Mouse (Mus musculus) olfactory bulb, adult 2 months (tissue): ENCODE data around the gene Il1f10. TPM values are rescaled to one million over a fixed set of nuclear protein-coding genes. Genes with fewer than 3 reads are reported as not detected.

Source experiments
- H3K27ac ChIP-seq: fragments of 200-500 bp; 2 replicates; pipeline ENCODE4 v1.5.1; 2012; ENCODE audit warnings: low read depth, low read length; ENCODE audit not compliant: insufficient read depth
- H3K4me1 ChIP-seq: fragments of 200-500 bp; 2 replicates; pipeline ENCODE4 v1.6.1; 2012; ENCODE audit warnings: low read length; ENCODE audit not compliant: control insufficient read depth, insufficient read depth
- H3K4me3 ChIP-seq: fragments of 200-500 bp; 2 replicates; pipeline ENCODE4 v1.5.1; 2012; ENCODE audit warnings: mild to moderate bottlenecking, low read depth, low read length, moderate library complexity; ENCODE audit not compliant: insufficient read depth
- CTCF ChIP-seq: fragments of 200-500 bp; IDR thresholded peaks from 2 replicates; pipeline ENCODE4 v1.5.1; 2012; ENCODE audit warnings: low read depth, mild to moderate bottlenecking, low read length, moderate library complexity; ENCODE audit not compliant: insufficient read depth
- POLR2A ChIP-seq: fragments of 200-500 bp; IDR thresholded peaks from 2 replicates; pipeline ENCODE4 v1.6.1; 2012; ENCODE audit warnings: mild to moderate bottlenecking, low read depth, low read length, moderate library complexity; ENCODE audit not compliant: insufficient read depth
- WGBS: fragments of 180-500 bp; shearing (Covaris S2); methylation state at CpG from one replicate; pipeline ENCODE4 v1.1.7; 2018; 5-methylcytosine and 5-hydroxymethylcytosine counted together
- polyA plus RNA-seq: library from polyadenylated mRNA; stranded (reverse); fragments of >200 nt; gene quantifications from 2 replicates; pipeline ENCODE4 v1.2.4, GENCODE M21; 2012; ENCODE audit warnings: low replicate concordance; ENCODE audit not compliant: missing spikeins, insufficient read depth, insufficient read length

The Il1f10 gene
- not detected in 2 replicates for polyA plus RNA-seq

- no peak within 1 kb of the TSS for H3K27ac ChIP-seq
- no peaks in the 10 kb centered on the region for H3K4me1 ChIP-seq
- H3K4me3 ChIP-seq = no peak within 1 kb of the TSS
- TF ChIP-seq POLR2A (no peak), CTCF (no peak)
- 86% methylated on average over 5 of the region's 5 CpGs for WGBS
Measured at GRCm38 (mm10) chr2:24290896-24291295, at the start of gene Il1f10. TSS of gene Il1f10 (plus strand) at chr2:24291196.

DNA sequence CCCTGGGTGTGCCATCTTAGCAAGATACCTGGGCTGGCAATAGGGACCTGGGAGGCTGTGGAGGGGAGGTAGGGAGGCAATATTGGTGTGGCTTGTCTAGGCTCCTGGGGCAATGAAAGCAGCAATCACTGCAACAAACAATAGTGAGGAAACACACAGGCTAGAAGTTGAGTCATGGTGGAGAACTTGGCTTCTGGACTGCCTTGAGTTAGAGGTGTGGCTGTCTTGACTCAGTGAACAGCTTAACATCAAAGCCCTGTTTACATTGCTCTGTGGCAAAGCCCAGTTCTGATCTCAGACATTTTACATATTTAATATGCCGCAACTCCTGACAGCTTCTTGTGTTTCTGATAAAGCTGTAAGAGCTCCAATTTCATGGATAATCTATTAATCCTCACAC, 23.5 kb upstream of the Il1f10 start:
- TF ChIP-seq POLR2A (no peak), CTCF (no peak)
- Histone ChIP-seq H3K27ac (no peak overlapping the region), H3K4me1 (no peaks in the 10 kb centered on the region), H3K4me3 (no peak overlapping the region)
- WGBS = 97% methylated on average over 1 of the region's 1 CpGs

DNA sequence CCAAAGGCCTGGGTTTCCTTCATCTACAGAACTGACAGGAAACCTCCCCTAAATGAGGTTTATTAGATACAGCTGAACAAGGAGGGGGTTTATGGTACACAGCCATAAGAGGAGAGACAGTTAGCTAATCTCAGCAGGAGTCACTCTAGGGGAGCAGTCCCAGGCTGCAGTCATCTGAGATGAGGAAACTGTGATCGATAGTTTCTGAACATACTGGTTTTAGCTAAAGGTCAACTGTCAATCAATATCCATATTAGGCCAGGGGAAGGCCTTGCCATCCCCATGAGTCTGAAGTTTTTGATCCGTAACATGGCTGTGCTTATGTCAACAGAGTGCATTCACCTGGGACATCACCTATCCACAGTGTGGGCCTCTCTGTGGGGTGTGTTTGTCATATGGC, 17.4 kb upstream of the Il1f10 start:
- Histone ChIP-seq H3K4me3 (no peak overlapping the region), H3K4me1 (no peaks in the 10 kb centered on the region), H3K27ac (no peak overlapping the region)
- WGBS = 87% methylated on average over 2 of the region's 2 CpGs
- no peak for TF ChIP-seq CTCF
- no peak for TF ChIP-seq POLR2A

DNA sequence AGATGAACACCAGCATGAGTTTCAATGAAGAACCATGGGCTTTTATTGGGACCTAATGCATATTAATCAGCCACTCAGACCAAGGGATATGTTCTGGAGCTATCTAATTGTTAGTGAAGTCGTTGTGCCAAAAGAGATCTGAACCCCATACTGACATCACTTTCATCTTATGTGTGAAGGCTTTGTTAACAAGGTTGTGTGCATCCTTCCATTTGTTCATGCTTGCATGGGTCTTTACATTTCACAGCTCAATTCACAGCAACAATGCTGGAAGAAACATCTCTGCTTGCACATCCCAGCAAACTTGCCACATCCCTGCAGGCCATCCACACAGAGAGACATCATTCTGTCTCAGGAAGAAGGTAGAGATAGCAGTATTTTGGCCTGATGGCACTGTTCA, 15.8 kb upstream of the Il1f10 start:
- TF ChIP-seq CTCF (no peak), POLR2A (no peak)
- WGBS = 13% methylated on average over 1 of the region's 1 CpGs
- no peak overlapping the region for H3K27ac ChIP-seq
- H3K4me3 ChIP-seq = no peak overlapping the region
- H3K4me1 ChIP-seq = no peaks in the 10 kb centered on the region

DNA sequence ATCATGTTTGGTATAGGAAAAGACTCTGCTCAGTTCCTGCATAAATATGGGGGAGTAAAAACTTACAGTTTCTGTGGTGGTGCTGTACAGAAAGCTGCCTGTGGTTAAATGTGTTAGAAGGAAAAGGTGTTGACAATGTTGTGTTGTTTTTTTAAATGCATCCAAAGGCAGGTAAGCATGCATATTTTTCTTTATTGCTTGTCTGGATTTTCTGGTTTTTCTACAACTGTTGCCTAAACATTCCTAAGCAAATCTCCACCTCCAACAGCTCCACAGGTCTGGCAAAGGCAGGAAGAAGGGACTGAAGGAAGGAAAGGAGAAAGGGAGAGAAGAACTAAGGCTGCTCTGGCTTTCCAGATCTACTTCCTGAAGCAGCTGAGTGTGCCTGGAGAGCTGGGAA, 14.3 kb upstream of the Il1f10 start, which contains the start of gene Il1f5:
Gene Il1f5 (plus strand): TSS at position 301 of the 400 bp plus-strand sequence.
- Histone ChIP-seq H3K4me1 (no peaks in the 10 kb centered on the region), H3K27ac (no peak within 1 kb of the TSS), H3K4me3 (no peak within 1 kb of the TSS)
- TF ChIP-seq CTCF = no peak
- TF ChIP-seq POLR2A = no peak

DNA sequence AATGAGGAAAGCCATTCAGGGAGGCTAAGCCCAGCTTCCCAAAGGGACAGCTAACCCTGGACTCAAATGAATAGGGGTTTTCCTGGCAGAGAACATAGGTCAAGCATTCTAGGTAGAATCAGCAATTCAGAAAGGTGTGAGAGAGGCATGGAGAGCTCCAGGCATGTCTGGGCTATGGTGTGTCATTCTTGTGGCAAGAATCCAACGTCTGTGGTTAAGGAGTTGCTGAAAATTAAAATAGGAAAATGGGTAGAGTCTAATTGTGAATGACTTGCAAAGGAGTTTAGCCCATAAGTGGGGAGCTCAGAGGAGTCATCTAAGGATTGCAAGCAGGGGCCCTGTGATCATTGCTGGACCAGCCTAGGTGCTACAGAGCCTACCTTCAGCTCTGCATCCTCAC, 3.6 kb downstream of the Il1f10 start:
- H3K4me1 ChIP-seq = no peaks in the 10 kb centered on the region
- H3K27ac ChIP-seq = no peak overlapping the region
- no peak overlapping the region for H3K4me3 ChIP-seq
- TF ChIP-seq CTCF = no peak
- TF ChIP-seq POLR2A = no peak
- WGBS = 41% methylated on average over 1 of the region's 1 CpGs

GRCm38 (mm10) chr2:24296837-24297236, 5.8 kb downstream of the Il1f10 start:
- Histone ChIP-seq H3K4me3 (no peak overlapping the region), H3K4me1 (no peaks in the 10 kb centered on the region), H3K27ac (no peak overlapping the region)
- WGBS = 6% methylated on average over 3 of the region's 3 CpGs
- TF ChIP-seq POLR2A (no peak), CTCF (no peak)

DNA sequence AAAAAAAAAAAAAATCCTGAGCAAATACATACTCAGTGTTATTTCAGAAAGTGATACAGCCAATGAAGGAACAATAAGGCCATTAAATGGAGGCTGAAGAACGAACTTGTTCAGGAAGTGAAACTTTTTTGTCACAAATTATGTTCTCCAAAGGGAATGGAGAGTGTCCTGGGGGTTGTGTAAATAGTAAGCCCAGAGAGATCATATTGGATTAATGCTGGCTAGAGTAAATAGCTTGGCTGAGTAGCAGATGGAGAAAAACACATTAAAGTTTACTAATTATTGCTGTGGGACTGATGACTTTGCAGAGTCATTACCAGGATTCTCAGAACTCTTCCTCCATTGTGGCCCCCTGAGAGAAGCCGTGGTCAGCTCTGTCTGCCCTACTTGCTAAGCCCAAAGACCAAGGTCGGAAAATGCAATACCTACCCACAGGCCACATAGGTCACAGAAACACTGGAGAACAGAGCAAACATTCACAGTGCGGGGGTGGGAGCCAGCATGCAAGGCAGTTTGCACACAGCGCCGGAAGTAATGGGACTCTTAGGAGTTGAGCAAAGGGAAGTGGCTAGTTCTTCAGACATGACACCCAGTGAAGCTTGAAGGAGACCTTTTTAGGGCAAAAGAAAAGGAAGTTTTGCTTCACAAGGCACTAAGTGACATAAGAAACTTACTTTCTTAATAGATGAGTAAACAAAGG, 20.5 kb downstream of the Il1f10 start:
- Histone ChIP-seq H3K27ac (no peak overlapping the region), H3K4me3 (no peak overlapping the region), H3K4me1 (no peaks in the 10 kb centered on the region)
- TF ChIP-seq POLR2A (no peak), CTCF (no peak)
- 76% methylated on average over 6 of the region's 6 CpGs for WGBS

DNA sequence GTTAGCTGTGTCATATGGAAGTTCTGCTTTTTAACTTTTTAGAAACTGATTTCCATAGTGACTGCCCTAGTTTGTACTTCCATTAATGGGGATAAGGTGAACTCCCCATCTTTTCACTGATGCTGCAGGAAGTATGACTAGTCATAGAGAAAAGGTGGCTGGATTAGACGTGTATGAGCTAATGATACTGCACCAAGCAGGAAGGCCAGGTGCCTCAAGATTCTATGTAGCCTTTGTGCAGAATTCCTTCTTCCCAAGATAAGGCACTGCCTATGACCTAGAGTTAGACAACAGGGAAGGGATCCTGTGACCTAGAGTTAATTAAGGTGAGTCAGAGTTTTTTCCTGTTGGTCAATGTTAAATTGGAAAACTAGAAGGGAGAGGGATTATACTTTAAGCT, 25.9 kb downstream of the Il1f10 start:
- Histone ChIP-seq H3K27ac (no peak overlapping the region), H3K4me1 (no peaks in the 10 kb centered on the region), H3K4me3 (no peak overlapping the region)
- WGBS = 86% methylated on average over 1 of the region's 1 CpGs
- no peak for TF ChIP-seq POLR2A
- TF ChIP-seq CTCF = no peak

DNA sequence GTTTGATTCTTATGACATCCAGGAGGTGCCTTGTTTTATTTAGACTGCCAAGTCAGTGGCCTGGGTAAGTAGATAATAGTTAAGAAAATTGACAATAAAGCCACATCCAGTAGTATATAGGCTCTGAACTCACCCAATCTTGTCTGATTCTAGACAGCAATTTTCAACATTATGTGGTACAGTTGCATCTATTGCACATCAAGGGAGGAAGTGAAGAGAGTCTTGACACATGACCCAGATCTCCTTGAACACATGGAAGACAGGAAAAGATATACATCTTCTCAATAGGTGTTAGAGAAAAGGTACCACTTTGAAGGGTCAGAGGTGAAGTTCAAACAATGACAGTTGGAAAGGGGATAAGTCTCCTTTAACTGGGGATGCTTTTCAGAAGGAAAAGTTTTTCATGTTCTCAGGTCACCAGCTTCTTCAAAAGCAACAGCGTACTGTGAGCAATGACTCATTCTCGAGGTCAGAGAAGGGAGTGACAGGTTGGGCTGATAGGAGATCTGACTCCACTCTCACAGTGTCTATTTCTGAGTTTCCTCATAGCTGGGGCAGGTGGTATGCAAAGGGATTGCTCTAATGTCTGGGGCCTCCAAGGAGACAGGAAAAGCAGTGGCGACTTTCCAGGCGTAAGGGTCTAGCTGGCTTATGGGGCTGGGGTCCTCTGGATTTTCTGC, 27.1 kb downstream of the Il1f10 start:
- no peak for TF ChIP-seq CTCF
- TF ChIP-seq POLR2A = no peak
- Histone ChIP-seq H3K4me1 (no peaks in the 10 kb centered on the region), H3K27ac (no peak overlapping the region), H3K4me3 (no peak overlapping the region)
- 87% methylated on average over 4 of the region's 4 CpGs for WGBS
